Mouse (Mus musculus) E14TG2a.4 (cell line): Measurements from ENCODE around the gene Gnao1.

Source experiments
- CTCF ChIP-seq: conservative IDR thresholded peaks from 2 replicates; pipeline ENCODE4 v1.5.1; 2014; ENCODE audit warnings: low read length
- NANOG ChIP-seq: IDR thresholded peaks from 2 replicates; pipeline ENCODE4 v1.6.1; 2014; ENCODE audit warnings: borderline replicate concordance, low read length, mixed read lengths
- POU5F1 ChIP-seq: IDR thresholded peaks from 2 replicates; pipeline ENCODE4 v1.6.1; 2014; ENCODE audit warnings: low read length, borderline replicate concordance

DNA sequence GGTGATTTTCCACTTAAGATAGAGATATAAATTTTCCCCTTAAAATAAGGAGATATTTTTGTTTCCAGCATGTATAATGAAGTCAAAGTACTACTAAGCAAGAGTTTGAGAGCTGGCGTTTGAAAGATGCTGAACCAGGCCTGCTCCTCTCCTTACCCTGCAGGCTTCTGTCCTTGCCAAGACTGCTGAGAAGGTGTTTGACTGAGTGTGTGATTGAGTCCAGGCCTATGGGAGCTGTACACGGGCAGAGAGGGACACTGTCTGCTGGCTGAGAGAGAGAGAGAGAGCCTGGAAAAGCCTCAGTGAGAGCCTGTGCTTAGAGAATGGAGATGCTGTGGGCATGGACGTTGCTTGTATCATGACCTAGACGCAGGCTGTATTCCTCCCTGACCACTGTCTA, 47.4 kb downstream of the Gnao1 start:
- TF ChIP-seq NANOG: no peak
- TF ChIP-seq CTCF: no peak
- no peak for TF ChIP-seq POU5F1
